Mouse (Mus musculus) limb, embryonic 12.5 days (tissue): Measurements from ENCODE around the gene Exosc7. TPM values are rescaled to one million over a fixed set of nuclear protein-coding genes. Genes with fewer than 3 reads are reported as not detected.

Experiments used
- ATAC-seq: fragments of 200-750 bp; cut with Nextera tagmentation; 2 replicates; pipeline ENCODE4 v1.8.0; 2017; ENCODE audit warnings: low read depth, moderate TSS enrichment; ENCODE audit not compliant: insufficient number of reproducible peaks, insufficient read depth, low FRiP score, low TSS enrichment
- H3K27ac ChIP-seq: fragments of 300-500 bp; sonication (generic); 2 replicates; pipeline ENCODE4 v1.5.1; 2016; ENCODE audit warnings: mild to moderate bottlenecking, moderate library complexity
- H3K27me3 ChIP-seq: fragments of 300-500 bp; sonication (generic); 2 replicates; pipeline ENCODE4 v1.6.1; 2016; ENCODE audit warnings: mild to moderate bottlenecking, moderate library complexity
- H3K36me3 ChIP-seq: fragments of 300-500 bp; sonication (generic); 2 replicates; pipeline ENCODE4 v1.6.1; 2016; ENCODE audit warnings: mild to moderate bottlenecking, moderate library complexity
- H3K4me1 ChIP-seq: fragments of 300-500 bp; sonication (generic); replicated peaks from 2 replicates; pipeline ENCODE4 v1.6.1; 2016
- H3K4me2 ChIP-seq: fragments of 300-500 bp; sonication (generic); 2 replicates; pipeline ENCODE4 v1.6.1; 2016; ENCODE audit warnings: mild to moderate bottlenecking, moderate library complexity
- H3K4me3 ChIP-seq: fragments of 300-500 bp; sonication (generic); replicated peaks from 2 replicates; pipeline ENCODE4 v1.5.1; 2016; ENCODE audit warnings: mild to moderate bottlenecking
- H3K9ac ChIP-seq: fragments of 300-500 bp; sonication (generic); replicated peaks from 2 replicates; pipeline ENCODE4 v1.6.1; 2016; ENCODE audit warnings: mild to moderate bottlenecking, moderate library complexity
- H3K9me3 ChIP-seq: fragments of 300-500 bp; sonication (generic); 2 replicates; pipeline ENCODE4 v1.6.1; 2016; ENCODE audit warnings: mild to moderate bottlenecking, moderate library complexity
- WGBS: fragments of 180-500 bp; shearing (Covaris S2); methylation state at CpG from one replicate; pipeline ENCODE4 v1.1.7; 2016; 5-methylcytosine and 5-hydroxymethylcytosine counted together
- polyA plus RNA-seq: library from polyadenylated mRNA; unstranded; fragments of >200 nt; fragmentation: Nextera tagmentation; extraction: Ambion mirVana; gene quantifications from 2 replicates; pipeline ENCODE4 v1.2.1, GENCODE M21; 2016

Gene Exosc7
- polyA plus RNA-seq, 1 experiment from 2014 or later = 85.7 TPM

DNA sequence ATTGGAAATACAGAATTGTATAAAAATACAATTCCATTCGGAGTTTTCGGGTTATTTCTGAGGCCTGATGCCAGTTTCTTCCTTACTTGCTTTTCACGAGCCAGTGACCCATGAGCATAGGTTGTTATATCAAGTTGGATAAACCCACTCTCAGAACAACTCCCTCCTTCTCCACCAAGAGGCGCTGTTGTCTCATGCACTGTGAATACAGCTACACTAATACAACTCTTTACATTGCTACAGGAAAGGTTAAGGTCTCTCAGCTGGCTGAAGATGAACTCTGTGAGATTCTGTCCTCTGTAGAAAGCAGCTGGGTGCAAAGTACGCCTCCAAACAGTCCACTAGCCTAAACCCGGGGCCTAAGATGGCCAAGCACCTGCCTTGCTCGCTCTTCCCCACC, 46.3 kb downstream of the Exosc7 start:
- H3K27me3 ChIP-seq = peaks cover 5% of the 10 kb centered on the region
- 63% methylated on average over 7 of the region's 7 CpGs for WGBS
- no peak overlapping the region for H3K4me2 ChIP-seq
- no peak overlapping the region for H3K9ac ChIP-seq
- no peaks in the 10 kb centered on the region for H3K4me1 ChIP-seq
- no peak overlapping the region for H3K27ac ChIP-seq
- H3K36me3 ChIP-seq = no peaks in the 10 kb centered on the region
- H3K9me3 ChIP-seq = no peaks in the 10 kb centered on the region
- no peak overlapping the region for H3K4me3 ChIP-seq
- no peak for ATAC-seq

DNA sequence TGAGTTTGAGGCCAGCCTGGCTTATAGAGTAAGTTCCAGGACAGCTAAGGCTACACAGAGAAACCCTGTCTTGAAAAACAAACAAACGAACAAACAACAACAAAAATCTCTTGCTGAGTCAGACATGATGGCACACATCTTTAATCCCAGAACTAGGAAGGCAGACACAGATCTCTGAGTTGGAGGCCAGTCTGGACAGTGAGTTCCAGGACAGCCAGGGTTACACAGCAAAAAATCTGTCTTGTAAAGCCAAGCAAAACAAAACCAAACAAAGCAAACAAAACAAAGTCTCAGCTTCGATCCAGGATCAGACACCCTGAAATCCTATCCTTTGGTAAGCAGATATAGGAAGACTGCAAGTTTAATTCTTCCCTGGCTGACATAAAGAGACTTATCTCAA, 48.8 kb downstream of the Exosc7 start:
- H3K4me3 ChIP-seq = no peak overlapping the region
- H3K4me2 ChIP-seq = no peak overlapping the region
- H3K9ac ChIP-seq = no peak overlapping the region
- WGBS = 79% methylated on average over 2 of the region's 2 CpGs
- H3K4me1 ChIP-seq = peaks cover 4% of the 10 kb centered on the region; the same call in 1 of the 2 replicates
- H3K27ac ChIP-seq = no peak overlapping the region
- no peaks in the 10 kb centered on the region for H3K36me3 ChIP-seq
- H3K9me3 ChIP-seq = no peaks in the 10 kb centered on the region
- H3K27me3 ChIP-seq = no peaks in the 10 kb centered on the region
- no peak for ATAC-seq

DNA sequence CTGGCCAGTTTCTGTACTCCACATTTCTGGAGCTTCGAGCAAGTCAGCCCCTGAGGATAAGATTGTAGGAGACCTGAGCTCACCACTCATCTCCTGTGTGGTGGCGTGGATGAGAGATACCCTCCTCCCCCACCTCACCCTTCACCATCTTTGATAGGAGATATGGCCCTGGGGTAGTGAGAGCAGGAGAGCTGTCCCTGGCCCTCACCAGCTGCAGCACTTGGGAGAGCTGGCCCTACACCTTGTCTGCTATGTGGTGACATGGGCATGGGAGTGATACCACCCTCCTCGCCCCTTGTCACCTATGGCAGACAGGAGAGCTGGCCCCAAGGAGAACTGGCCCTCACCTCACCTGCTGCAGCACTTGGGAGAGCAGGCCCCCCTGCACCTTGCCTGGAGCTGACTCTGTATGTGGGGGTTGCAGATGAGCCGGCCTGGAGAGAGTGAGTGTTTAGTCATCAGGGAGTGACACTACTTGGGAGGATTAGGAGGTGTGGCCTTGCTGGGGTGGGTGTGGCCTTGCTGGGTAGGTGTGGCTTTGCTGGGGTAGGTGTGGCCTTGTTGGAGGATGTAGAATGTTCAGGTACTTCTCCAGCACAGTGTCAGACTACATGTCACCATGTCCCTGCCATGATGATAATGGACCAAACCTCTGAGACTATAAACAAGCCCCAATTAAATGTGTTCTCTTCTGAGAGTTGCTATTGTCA, 50.1 kb downstream of the Exosc7 start:
- Histone ChIP-seq H3K9ac (no peak overlapping the region), H3K27me3 (no peaks in the 10 kb centered on the region), H3K4me1 (peaks cover 4% of the 10 kb centered on the region; the same call in 1 of the 2 replicates), H3K36me3 (no peaks in the 10 kb centered on the region), H3K4me2 (no peak overlapping the region), H3K27ac (no peak overlapping the region), H3K9me3 (no peaks in the 10 kb centered on the region), H3K4me3 (no peak overlapping the region)
- WGBS = 84% methylated on average over 4 of the region's 4 CpGs
- peak; percentile 16; the same call in 1 of the 2 replicates for ATAC-seq

DNA sequence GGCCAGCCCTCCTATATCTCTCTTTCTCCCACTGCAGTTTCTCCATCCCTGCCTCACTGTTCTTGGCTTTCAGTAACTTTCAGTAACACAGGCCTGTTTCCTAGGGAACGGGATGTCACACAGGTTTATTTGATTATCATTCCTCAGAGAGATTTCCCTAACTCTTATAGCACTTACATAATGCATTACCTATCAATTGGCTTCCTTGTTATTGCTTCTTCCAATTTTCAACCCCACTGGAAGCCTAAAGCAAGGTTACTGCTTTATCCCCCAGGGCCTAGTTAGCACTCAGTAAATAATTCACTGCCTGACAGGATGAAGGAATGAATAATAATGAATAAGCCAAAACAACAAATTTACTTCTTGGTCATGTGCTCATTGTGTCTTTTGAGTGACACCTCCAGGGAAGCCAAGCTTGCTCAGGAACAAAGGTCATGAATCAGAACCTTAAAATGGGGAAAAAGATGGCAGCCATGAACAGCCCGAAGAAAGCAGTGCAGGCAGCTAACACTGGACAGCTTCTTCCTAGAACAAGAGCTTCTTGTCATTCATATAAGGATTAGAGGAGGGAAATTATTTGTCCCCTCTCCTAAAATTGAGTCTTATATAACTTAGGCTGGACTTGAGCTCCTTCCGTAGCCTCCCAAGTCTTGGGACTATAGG, 52.9 kb downstream of the Exosc7 start:
- 77% methylated on average over 3 of the region's 3 CpGs for whole genome bisulfite sequencing

DNA sequence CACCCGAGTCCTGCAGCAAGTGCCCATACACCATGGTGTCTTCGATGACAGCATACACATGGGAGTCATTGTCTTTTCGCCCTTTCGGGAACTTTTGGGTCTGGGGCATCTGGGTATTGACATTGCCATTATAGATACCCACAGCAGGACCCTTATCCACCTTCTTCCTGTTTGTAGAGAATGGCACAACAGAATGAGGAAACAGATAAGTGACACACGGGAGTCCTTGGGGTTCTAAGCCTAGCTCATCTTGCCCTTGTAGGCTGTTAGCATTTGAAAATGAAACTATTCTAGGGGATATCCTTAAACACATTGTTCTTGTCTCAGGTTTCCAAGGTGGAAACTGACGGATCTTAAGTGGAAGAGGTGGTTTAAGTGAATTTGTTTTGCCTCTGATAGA, 60.7 kb downstream of the Exosc7 start:
- H3K36me3 ChIP-seq = no peaks in the 10 kb centered on the region
- ATAC-seq = no peak
- H3K4me2 ChIP-seq = no peak overlapping the region
- H3K4me3 ChIP-seq = no peak overlapping the region
- H3K4me1 ChIP-seq = no peaks in the 10 kb centered on the region
- H3K27me3 ChIP-seq = no peaks in the 10 kb centered on the region
- WGBS = 88% methylated on average over 6 of the region's 6 CpGs
- H3K27ac ChIP-seq = no peak overlapping the region
- no peak overlapping the region for H3K9ac ChIP-seq
- no peaks in the 10 kb centered on the region for H3K9me3 ChIP-seq

More for the DNA sequence above, 52.9 kb downstream of the Exosc7 start:
- peaks cover 4% of the 10 kb centered on the region; the same call in 1 of the 2 replicates for H3K4me1 ChIP-seq
- no peaks in the 10 kb centered on the region for H3K36me3 ChIP-seq
- H3K27ac ChIP-seq = no peak overlapping the region
- no peak overlapping the region for H3K4me2 ChIP-seq
- no peak for ATAC-seq
- H3K9ac ChIP-seq = no peak overlapping the region
- no peaks in the 10 kb centered on the region for H3K27me3 ChIP-seq
- no peaks in the 10 kb centered on the region for H3K9me3 ChIP-seq
- no peak overlapping the region for H3K4me3 ChIP-seq

DNA sequence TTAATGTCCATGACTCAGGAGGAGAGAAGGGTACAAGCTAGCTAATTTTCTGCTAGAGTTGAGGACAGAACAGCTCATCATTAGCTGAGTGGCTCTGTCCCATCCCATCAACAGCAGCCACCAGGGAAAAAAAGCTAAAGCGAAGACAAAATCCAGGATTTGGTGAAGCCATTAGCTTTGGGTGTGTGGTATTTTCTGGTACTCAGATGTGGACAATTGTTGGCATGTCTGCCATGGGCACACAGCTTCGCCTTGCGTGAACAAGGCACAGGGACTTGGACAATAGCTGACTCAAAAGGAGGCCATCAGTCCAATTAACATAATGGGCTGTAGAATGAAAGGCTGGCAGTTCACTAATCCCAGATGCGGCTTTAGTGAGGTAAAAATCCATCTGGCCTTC, 61.3 kb downstream of the Exosc7 start:
- Histone ChIP-seq H3K4me1 (no peaks in the 10 kb centered on the region), H3K9me3 (no peaks in the 10 kb centered on the region), H3K27me3 (no peaks in the 10 kb centered on the region), H3K9ac (no peak overlapping the region), H3K36me3 (no peaks in the 10 kb centered on the region), H3K4me2 (no peak overlapping the region), H3K4me3 (no peak overlapping the region), H3K27ac (no peak overlapping the region)
- 57% methylated on average over 4 of the region's 4 CpGs for WGBS
- no peak for ATAC-seq

DNA sequence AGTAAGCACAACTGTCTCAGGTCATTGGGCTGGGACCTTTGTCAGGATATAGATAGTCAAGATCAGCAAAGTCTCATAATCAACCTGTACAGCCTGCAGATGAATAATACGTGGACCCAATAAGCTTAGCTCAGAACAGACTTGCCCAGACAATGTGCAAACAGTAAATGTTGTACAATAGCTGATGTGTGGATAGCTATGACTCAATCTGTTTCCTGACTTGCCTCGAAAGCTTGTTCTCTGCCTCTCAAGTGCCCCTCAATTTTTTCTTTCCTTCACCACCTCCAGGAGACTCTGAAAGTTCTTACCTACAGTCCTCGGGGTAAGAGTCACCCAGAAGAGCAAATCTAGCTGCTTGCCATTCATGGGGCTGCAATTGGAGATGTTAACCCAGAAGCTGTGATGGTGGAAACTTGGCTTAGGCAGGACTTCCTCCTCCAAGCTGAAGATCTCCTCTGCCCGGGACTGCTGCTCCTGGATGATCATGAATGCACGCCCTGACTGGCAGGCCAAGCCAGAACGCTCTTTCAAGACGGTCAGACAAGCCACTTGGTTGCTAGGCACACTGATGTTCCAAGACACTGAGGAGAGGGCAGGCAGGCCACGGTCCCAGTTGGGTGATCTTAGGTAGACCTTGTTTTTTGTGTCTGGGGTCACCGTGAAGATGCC, 64.5 kb downstream of the Exosc7 start:
- Histone ChIP-seq H3K36me3 (no peaks in the 10 kb centered on the region), H3K9me3 (no peaks in the 10 kb centered on the region), H3K4me2 (no peak overlapping the region), H3K9ac (no peak overlapping the region), H3K4me3 (no peak overlapping the region), H3K4me1 (no peaks in the 10 kb centered on the region), H3K27ac (no peak overlapping the region), H3K27me3 (no peaks in the 10 kb centered on the region)
- ATAC-seq = no peak
- WGBS = 87% methylated on average over 9 of the region's 9 CpGs

DNA sequence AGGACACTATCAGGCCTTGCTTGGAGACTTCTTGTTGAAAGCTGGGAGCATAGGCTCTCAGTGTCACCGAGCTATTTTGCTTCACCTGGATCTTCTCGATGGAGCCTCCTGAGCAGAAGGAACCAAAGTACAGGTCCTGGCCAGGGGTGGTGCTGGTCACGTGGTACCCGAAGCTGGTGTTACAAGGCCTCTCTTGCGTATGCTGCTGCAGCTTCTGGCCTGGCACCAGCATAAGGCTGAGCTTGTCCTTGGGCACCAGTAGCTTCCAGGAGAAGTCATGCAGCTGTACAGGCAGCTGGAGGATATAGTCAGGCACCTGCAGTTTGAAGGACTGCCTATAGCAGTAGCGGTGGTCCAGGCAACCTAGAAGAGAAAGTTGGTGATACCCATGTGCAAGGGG, 67.0 kb downstream of the Exosc7 start:
- Histone ChIP-seq H3K27me3 (no peaks in the 10 kb centered on the region), H3K4me2 (no peak overlapping the region), H3K9me3 (no peaks in the 10 kb centered on the region), H3K9ac (no peak overlapping the region), H3K27ac (no peak overlapping the region), H3K4me1 (no peaks in the 10 kb centered on the region), H3K36me3 (no peaks in the 10 kb centered on the region), H3K4me3 (no peak overlapping the region)
- 96% methylated on average over 6 of the region's 6 CpGs for WGBS
- no peak for ATAC-seq

DNA sequence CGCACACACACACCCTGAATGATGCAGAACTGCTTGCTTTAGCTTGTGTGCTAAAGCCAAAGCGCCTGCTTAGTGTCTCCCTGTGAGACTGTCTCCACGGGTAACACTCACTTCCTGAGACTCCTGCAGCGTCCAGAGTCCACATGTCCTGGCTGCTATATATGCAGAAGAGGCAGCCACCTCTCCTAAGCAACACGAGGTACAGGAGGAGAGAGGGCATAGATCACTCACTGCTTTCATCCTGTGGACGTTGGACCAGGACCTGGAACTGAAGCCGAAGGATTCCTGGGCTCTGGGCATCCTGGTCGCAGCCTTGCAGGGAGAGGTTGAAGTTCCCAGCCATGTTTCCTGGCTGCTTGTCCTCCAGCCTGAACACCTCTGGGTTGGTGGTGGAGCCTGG, 70.2 kb downstream of the Exosc7 start:
- Histone ChIP-seq H3K4me2 (no peak overlapping the region), H3K27me3 (no peaks in the 10 kb centered on the region), H3K36me3 (no peaks in the 10 kb centered on the region), H3K4me1 (no peaks in the 10 kb centered on the region), H3K9ac (no peak overlapping the region), H3K9me3 (no peaks in the 10 kb centered on the region), H3K27ac (no peak overlapping the region), H3K4me3 (no peak overlapping the region)
- no peak for ATAC-seq
- 74% methylated on average over 8 of the region's 8 CpGs for WGBS

DNA sequence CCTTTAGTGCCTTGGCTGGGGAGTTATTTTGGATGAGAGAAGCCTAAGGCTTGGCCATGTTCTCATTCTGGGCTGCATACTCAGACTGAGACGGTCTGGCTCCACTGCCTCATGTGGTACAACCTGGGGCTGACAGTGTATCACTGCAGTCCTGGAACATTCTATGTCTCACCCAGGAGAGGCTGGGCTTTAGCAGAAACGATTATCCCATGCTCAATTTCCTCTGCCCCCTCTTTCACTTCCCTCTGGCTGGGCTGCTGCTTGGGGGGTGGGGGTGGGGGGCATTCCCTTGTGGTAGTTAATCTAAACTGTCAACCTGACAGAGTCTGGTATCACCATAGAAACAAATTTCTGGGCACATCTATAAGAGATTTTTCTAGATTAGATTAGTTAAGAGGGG, 72.5 kb downstream of the Exosc7 start:
- Histone ChIP-seq H3K27me3 (no peaks in the 10 kb centered on the region), H3K27ac (no peak overlapping the region), H3K36me3 (no peaks in the 10 kb centered on the region), H3K9me3 (no peaks in the 10 kb centered on the region), H3K4me1 (no peaks in the 10 kb centered on the region), H3K9ac (no peak overlapping the region), H3K4me2 (no peak overlapping the region), H3K4me3 (no peak overlapping the region)
- ATAC-seq = no peak
- WGBS = 52% methylated on average over 2 of the region's 2 CpGs
